Mouse (Mus musculus): Measurements from ENCODE around the gene Gm49384.

Gm49384 gene

DNA sequence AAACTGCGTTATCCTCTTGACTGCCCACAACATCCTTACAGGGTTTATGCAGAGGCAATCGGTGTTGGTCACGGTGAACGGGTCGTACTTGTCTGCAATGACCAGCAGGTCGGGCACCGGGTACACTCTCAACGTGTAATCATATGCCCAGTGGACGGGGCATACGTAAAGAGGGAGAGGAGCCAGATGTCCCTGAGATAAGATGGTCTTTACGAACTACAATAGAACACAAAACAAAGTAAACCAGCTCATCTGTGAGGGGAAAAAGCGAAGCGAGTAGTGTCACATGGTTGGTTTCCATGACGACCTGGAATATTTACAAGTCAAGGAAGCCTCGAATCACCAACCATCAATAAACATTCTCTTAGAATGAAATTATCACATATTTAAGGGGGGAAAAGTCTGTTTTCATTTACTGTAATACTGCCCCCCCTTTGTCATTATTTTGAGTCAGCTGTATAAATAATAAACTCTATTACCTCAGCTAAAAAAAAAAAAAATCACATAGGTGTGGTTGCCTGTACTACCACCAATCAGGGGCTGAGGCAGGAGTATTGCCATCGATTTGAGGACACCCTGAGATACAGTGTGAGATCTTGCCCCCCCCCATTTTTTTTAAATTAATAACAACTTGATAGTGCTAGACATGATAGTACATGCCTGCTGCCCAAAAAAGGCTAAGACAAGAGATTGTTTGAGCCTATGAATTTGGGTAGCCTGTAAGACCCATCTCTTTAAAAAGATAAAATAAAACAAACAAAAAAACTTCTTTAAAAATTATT lies at the start of gene Gm49384:
TSS of gene Gm49384 (minus strand) at position 216 of the 782 bp plus-strand sequence.
- no peak for DNase-seq (ENCODE audit: low spot score)

- no peak for DNase-seq (ENCODE audit: low spot score)
Observed at GRCm38 (mm10) chr12:69253806-69254205, 49.7 kb upstream of the Gm49384 start.

DNA sequence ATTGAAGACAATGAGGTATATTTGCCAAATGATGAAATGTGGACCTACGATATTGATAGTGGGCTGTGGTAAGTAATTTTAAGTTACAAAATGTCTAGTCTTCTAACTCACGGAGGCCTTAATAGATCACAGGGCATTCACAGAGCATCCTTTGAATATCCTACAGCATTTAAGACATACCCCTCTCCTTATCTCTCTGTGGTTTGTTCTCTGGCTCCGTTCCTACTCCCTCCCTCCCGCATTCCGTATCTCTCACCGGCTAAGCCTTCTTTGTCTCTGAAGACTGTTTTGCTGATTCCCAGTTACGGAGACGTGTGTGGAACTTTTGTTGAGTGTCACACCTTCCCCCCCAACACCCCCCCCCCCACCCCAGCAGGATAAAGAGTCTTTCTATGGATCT lies 46.7 kb upstream of the Gm49384 start:
- DNase-seq (ENCODE audit: low spot score), result no peak

DNA sequence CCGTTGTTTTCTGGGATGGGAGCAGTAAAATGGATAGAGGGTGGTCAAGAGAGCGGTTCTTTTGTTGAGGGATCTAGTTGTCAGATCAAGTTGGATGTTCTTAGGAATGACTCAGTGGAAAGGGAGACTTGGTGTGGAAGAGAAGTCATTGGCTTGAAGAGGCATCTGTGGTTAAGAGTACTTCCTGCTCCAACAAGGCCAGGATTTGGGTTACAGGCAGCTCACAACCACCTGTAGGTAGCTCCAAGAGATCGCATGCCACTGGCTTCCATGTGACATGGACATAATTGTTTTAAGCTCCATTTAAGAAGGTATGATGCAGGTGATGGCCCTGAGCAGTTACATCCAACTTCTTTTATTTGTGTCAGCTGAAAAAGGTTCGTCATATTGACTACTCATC lies 45.7 kb upstream of the Gm49384 start:
- no peak for DNase-seq (ENCODE audit: low spot score)

GRCm38 (mm10) chr12:69241771-69242431 lies 37.8 kb upstream of the Gm49384 start:
- peak; percentile 25 for DNase-seq (ENCODE audit: low spot score)

GRCm38 (mm10) chr12:69241405-69241770 lies 37.3 kb upstream of the Gm49384 start:
- DNase-seq (ENCODE audit: low spot score), result no peak

DNA sequence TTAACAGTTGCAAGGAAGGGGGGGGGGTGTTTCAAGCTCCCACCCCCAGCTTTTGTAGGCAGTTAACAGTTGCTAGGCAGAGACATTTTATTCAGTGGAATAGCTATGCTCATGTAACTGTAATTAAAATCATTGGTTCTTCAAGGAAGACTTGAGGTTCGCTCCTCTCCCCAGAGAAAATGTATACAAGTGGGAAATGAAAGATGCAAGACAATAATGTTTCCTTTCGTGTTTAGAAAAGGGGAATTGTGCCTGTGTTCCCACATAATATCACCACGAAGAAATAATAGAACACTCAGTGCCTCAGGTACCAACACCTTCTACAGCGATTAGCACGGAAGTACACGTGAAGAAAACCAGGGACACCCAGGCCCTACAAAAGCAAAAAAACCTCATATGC lies 36.8 kb upstream of the Gm49384 start, which contains the start of gene Klhdc1:
TSS of gene Klhdc1 (plus strand) at position 301 of the 400 bp plus-strand sequence.
- no peak for DNase-seq (ENCODE audit: low spot score)

DNA sequence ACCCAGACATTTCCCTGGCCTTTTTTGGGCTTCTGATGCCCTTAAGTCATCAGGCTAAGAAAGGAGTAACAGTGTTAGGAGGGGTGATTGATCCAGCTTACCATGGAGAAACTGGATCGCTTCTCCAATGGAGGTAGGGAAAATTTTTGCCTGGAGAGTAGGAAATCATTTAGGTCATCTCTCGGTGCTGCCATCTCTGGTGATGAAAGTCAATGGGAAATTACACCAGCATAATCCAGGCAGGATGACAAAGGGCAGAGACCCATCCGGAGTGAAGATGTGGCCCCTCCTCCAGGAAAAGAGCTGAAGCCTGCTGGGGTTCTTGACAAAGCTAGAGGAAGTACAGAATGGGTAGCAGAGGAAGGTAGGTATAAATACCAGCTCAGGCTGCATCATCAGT lies 34.2 kb upstream of the Gm49384 start:
- no peak for DNase-seq (ENCODE audit: low spot score)

- no peak for DNase-seq (ENCODE audit: low spot score)
Observed at GRCm38 (mm10) chr12:69235782-69236181, 31.7 kb upstream of the Gm49384 start.

- DNase-seq (ENCODE audit: low spot score), result peak; percentile 29
Observed at GRCm38 (mm10) chr12:69229251-69229650, 25.2 kb upstream of the Gm49384 start.

DNA sequence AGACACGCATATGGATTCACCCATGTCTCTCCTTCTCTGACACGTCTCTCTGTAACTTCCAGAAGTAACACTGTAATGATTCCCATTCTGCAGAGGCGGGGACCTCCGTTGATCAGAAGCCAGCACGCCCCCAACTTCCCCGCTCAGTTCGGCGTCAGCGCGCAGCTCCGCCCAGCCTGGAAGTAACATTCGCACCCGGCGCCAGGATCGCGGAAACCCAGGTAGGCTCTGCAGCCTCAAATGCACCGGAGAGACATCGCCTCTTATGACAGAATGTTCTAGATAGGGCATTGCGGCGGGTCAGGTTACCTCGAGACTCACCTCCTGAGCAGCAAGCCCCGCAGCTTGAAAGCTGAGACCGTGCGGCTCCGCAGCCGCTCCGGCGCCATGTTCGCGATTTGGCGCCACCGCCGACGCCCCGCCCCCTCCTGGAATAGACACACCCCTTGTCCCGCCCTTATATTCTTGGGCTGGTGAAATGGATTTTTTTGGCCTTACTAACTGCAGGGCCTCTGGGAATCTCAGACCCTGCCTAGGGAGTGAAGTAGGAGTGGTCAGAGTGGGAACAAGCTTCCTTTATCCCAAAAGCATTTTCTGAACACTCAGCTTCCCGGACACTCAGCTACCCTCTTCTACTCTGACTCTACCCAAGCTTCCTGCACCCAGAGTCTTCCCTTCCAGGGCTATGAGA lies 23.9 kb upstream of the Gm49384 start, which contains the start of gene Pole2:
TSS of gene Pole2 (minus strand) at position 420 of the 691 bp plus-strand sequence.
- DNase-seq (ENCODE audit: low spot score), result peak; percentile 84

- no peak for DNase-seq (ENCODE audit: low spot score)
Observed at GRCm38 (mm10) chr12:69220613-69221277, 16.7 kb upstream of the Gm49384 start.

GRCm38 (mm10) chr12:69216587-69216986 lies 12.5 kb upstream of the Gm49384 start:
- no peak for DNase-seq (ENCODE audit: low spot score)

DNA sequence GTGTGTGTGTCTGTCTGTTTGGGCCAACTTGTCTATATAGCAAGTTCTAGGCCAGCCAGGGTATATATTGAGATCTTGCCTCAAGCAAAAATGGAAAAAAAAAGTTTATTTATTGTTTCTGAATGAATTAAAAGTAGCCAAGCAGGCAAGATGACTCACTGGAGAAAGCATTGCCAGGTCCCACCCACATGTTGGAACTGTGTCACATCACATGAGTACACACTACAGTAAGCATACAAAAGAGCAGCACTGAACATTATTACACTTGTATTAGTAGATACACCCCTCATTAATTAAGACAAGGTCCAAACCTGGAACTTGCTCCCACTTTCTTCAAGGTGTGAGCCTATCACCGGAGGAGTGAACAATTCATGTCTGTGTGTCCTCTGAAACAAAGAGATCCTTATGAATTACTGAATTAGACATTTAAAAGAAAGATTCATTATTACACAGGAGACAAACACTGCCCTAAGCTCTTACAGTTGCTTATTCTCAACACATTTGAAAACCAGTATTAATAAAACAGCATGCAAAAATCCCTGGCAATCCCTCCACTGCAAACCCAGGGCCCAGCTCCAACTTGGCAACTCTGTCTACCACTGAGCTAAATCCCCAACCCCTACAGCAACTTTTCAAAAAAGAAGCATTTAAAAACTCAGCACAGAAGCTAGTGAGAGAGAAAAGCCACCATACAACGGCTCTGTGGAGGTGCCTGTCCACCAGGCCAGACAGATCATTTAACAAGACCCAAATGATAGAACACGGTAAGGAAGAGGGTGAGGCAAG lies 11.1 kb upstream of the Gm49384 start:
- no peak for DNase-seq (ENCODE audit: low spot score)

- DNase-seq (ENCODE audit: low spot score), result no peak
Observed at GRCm38 (mm10) chr12:69214393-69214792, 10.3 kb upstream of the Gm49384 start.

DNA sequence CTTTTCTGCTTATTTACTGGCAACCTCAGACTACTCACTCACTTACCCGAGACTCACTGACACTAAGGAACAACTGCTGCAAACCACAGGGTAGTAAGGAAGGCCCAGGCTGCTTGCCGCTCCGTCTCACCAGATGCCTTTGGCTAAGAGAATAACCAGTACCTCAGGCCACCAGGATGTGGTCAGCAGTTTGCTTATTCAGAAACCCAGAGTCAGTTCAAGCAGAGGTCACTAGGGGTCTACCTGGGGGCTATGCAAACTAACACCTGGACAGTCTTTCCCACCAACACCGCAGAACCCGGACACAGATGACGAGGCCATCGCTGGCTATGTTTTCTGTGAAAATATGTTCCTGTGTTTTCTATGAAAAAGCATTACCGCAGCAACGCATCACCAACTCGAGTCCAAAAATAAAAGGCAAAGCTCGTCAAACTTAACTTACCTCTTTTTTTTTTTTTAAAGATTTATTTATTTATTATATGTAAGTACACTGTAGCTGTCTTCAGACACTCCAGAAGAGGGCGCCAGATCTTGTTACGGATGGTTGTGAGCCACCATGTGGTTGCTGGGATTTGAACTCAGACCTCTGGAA lies 9.2 kb upstream of the Gm49384 start:
- no peak for DNase-seq (ENCODE audit: low spot score)

GRCm38 (mm10) chr12:69211057-69211456 lies 7.0 kb upstream of the Gm49384 start:
- no peak for DNase-seq (ENCODE audit: low spot score)

DNA sequence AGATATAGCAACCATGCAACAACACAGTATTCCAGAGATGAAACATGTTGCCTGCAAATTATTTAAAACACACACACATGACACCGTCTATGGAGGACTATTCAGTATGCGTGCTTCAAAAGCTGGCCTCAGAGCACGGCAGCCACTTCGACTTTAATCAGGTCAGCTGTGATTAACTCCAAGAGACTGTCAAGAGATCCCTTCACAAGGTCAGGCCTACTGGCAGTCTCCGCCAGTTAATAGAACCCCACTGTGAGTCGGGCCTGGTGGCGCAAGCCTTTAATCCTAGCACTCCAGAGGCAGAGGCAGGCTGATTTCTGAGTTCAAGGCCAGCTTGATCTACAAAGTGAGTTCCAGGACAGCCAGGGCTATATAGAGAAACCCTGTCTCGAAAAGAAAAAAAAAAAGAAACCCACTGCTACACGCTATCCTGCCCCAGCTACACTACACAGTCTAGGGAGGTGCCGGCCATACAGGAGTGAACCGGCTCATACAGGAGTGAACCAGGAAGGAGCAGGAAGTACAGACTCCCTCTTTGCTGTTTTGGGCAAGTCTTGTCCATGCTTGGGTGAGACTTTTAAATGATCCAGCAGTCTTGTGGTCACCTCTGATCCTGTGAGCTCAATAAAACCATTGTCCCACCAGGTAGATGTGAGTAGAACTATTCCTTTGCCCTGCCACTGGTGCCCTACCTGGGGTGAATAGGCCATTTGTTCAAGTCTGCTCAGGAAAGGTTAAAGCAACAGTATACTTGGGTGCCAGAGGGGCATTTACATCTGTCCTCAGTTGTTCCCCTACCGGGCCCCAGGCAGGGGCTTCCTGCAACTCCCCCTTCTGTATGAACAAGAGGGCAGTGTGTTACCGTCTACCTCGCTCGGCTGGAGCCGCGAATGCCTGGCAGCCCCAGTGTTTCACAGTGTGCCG lies 6.3 kb upstream of the Gm49384 start:
- no peak for DNase-seq (ENCODE audit: low spot score)

- no peak for DNase-seq (ENCODE audit: low spot score)
Observed at GRCm38 (mm10) chr12:69208520-69208919, 4.5 kb upstream of the Gm49384 start.

- no peak for DNase-seq (ENCODE audit: low spot score)
Observed at GRCm38 (mm10) chr12:69207926-69208325, 3.9 kb upstream of the Gm49384 start.

Measured in spleen, adult 12 weeks (tissue).